Mouse (Mus musculus) retina, postnatal 7 days (tissue): ENCODE measurements around the gene Itpripl1.
"Not testable (repeated sequence)": the region's sequence is repeated elsewhere in the genome, so short reads cannot be mapped to it uniquely, and the experiment has no call there.

Experiments used
- DNase-seq: peaks from one replicate; pipeline ENCODE4 v3.0.0-alpha.2; 2012; ENCODE audit warnings: low read depth, low spot score

Gene Itpripl1

DNA sequence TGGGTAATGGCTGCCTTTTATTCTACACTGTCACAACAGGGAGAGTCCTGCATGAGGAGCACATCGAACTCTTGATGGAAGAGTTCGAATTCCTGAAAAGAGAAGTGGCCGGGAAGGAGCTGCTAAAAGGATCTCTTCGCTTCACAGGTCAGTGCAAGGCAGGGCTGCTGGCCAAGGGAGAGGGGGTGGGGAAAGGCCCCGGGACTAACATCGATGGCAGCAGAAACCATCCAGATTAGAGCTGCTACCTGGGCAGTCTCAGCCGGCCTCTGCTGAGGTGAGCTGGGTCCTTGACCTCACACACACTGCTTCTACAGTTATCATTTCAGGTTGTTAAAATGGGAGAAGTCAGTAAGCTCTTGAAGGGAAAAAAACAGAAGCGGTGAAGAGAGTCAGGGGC lies 51.2 kb downstream of the Itpripl1 start:
- no peak for DNase-seq

DNA sequence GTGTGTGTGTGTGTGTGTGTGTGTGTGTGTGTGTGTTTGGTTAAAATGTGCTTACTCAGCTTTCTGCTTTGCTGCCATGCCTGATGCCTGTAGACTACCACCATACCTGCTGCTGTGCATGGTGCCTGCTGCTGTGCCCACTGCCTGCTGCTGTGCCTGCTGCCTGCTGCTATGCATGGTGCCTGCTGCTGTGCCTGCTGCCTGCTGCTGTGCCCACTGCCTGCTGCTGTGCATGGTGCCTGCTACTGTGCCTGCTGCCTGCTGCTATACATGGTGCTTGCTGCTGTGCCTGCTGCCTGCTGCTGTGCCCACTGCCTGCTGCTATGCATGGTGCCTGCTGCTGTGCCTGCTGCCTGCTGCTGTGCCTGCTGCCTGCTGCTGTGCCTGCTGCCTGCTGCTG lies 53.1 kb downstream of the Itpripl1 start:
- not testable (repeated sequence) for DNase-seq
